Mouse (Mus musculus) ovary, postnatal 36 days (tissue): ENCODE measurements around the gene Olfr1107.

Source experiments
- DNase-seq: peaks from one replicate; pipeline ENCODE4 v3.0.0; 2022; ENCODE audit warnings: low spot score, mixed read lengths

Olfr1107 gene

DNA sequence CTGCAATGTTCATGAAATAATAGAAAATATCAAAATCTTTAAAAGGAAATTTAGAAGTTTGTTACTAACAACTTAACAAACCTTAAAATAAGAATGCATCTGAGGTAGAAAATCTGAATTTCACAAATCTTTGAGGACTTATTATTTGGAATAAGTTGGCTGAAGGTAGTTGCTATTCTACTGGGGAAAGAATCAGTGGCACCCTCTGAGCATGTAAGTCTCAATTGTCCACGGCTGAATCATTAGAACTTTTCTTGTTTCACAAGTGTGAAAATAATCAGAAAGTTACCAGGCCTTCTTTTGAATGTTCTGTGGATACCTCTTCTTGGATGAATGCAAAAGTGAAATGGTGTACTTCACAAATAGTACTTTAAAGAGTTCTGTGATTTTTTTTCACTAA is at the start of gene Olfr1107:
TSS of gene Olfr1107 (minus strand) at position 101 of the 400 bp plus-strand sequence.
- DNase-seq = no peak

GRCm38 (mm10) chr2:87114467-87114866 is 38.9 kb upstream of the Olfr1107 start, which contains the start of gene Olfr259:
TSS of gene Olfr259 (minus strand) at chr2:87114567.
- no peak for DNase-seq

- no peak for DNase-seq
Observed at GRCm38 (mm10) chr2:87095908-87096307, 20.3 kb upstream of the Olfr1107 start, which contains the start of gene Olfr1109. TSS of gene Olfr1109 (minus strand) at chr2:87096008.

GRCm38 (mm10) chr2:87052173-87052572 is 23.4 kb downstream of the Olfr1107 start, which contains the start of gene Olfr1106:
TSS of gene Olfr1106 (minus strand) at chr2:87052273.
- DNase-seq = no peak

DNA sequence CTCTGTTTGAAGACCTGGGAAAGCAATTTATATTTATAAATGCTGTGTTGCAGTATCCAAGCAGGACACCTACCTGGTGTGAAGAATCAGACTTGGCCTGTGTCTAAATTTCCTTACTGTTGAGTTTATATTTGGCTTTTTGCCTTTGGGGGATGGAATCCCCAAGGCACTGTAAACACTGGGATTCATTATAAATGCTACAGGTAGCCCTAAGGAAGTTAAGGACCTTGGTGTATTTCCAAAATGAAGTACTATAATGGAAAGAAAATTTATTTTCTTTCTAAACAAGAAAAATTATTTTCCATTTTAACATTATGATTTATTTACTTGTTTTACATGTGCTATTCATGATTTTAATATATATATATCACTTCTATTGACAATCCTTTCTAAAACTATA is 39.2 kb downstream of the Olfr1107 start, which contains the start of gene Olfr1105:
TSS of gene Olfr1105 (minus strand) at position 101 of the 400 bp plus-strand sequence.
- DNase-seq = no peak

- no peak for DNase-seq
Observed at GRCm38 (mm10) chr2:87026980-87027379, 48.6 kb downstream of the Olfr1107 start, which contains the start of gene Olfr1104. TSS of gene Olfr1104 (minus strand) at chr2:87027080.
